Mouse (Mus musculus) heart, postnatal 14 days (tissue): ENCODE measurements around the gene Cyb5r1. TPM values are rescaled to one million over a fixed set of nuclear protein-coding genes. Genes with fewer than 3 reads are reported as not detected.

Source experiments
- DNase-seq, 2 experiments: peaks; one replicate each; pipeline ENCODE4 v3.0.0; 2021 to 2022
- intact Hi-C: fragments of 180-260 bp; cut with DNase I; formaldehyde crosslinking; loops from one replicate; pipeline ENCODE4 v1.15.1; 2025
- total RNA-seq, 2 experiments: library from RNA; stranded (reverse); gene quantifications; 2 replicates each; pipeline ENCODE4 v1.2.3; 2021

The Cyb5r1 gene
- total RNA-seq, 2 experiments from 2014 or later = 26.0 to 28.4 TPM

DNA sequence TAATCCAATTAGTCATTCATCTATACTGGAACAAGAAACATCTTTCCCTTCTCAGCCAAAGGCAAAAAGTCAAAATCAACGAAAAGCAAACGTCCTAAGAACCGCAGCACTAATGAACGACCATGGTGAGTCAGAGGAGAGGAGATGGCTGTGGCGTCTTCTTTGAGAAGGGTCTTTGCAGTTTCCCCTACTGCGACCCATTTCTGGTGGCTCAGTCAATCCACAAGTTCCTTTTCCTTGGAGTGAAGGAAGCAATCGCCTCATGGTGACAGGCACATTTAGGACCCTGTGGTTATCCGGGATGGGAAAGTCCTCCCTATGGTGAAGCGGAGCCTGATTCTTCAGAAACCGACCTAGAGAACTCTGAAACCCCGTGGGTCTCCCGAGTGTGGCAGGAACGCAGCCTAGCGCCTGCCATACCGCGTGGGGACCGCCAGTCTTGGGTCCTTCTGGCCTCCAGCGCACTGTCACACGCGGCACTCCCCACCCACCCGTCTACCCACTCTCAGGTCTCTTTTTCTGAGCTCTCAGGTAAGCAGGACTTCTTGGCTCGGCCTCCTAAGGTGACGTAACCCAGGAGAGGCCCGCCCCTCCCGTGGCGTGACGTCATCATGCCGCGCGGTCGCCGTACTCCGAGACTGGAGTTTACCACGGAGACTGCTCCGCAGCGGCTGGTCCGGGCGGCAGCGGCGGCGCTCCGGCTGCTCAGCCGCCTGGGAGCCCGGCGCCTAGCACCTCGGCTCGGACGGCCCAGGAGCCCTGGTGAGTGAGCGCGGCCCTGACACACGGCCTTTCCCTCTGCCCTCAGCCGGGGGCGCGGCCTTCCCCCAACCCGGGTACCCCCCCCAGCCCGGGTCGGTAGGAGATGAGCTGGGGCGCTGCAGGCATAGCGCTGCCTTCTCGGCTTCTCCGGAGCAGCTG lies 49.8 kb downstream of the Cyb5r1 start, which contains the start of gene Klhl12:
Gene Klhl12 (plus strand): TSS at position 628 of the 921 bp plus-strand sequence.
- peak; percentile 92 to 97 for DNase-seq
- intact Hi-C loops = loop anchor here (1.0 kb wide), 1 partner anchor 94 kb away; the partner anchor contains the start of gene Tmem183a

DNA sequence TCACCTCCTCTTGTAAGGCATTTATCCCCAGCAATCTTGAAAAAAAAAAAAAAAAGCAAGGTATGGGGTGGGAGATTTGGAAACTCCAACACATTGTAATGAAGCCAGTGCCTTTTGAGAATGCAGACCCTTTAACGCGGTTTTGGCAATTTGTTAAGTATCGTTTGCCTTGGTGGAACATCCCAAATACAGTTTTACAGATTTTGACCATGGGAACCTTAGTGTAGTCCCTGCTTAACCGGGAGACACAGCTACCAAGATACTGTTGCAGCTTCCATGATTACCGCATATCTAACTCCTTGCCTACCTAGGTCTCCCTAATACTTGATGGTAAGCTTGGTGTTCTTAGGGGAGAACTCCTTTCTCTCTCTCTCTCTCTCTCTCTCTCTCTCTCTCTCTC lies 50.7 kb downstream of the Cyb5r1 start:
- intact Hi-C loops = no loop called here
- no peak for DNase-seq

DNA sequence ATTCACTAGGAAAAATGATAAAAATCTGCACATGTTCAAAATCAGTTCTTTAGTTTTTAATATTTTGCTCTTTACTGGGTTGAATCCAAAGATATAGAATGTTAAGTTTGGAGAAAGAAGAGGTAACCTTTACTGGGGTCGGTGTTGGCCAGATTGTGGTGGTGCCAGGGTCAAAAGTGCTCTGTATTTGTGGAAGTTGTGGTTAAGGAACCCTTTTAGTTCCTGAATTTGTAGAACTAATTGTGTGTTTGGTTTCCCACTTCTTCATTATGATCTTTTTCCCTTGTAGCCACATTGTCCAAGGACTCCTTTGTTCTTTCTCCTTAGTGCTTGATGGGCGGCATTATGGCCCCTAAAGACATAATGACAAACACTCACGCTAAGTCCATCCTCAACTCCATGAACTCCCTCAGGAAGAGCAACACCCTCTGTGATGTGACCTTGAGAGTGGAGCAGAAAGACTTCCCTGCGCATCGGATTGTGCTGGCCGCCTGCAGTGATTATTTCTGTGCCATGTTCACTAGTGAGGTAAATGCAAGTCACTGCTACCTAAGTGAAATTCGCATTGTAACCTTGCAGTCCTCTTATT lies 52.9 kb downstream of the Cyb5r1 start:
- no peak for DNase-seq
- intact Hi-C loops = no loop called here

DNA sequence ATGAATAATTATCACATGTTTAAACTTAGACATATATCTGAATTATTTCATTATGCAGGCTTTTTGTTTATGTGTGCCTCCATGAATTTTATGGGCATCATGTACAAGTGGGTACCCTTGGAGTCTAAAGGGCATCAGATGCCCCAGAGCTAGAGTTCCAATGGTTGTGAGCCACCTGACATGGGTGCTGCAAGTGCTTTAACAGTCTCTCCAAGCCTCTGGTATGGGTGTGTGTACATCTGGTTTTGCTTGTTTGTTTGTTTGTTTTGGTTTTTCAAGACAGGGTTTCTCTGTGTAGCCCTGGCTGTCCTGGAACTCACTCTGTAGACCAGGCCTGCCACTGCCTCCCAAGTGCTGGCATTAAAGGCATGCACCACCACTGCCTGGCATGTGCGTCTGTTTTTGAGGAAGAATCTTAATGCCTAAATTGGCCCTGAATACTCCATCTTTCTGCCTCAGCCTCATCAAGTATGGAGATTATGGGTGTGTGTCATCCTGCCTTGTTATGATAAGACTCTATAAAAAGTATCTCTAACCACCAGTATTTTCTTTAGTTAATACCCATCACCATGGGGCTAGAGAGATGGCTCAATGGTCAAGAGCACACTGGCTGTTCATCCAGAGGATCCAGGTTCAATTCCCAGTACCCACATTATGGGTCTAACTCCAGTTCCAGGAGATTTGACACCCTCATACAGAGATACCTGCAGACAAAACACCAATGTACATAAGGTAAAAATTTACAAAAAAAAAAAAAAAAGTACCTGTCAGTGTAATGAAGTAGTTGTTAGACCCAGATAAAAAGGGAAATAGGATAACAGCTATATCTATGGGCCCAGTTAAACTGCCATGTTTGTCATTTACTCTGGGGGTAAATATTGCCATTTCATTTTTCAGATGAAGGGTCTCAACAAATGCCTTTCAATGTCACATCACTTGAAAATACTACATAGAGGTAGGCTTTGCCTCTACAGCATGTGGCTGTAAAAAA lies 55.2 kb downstream of the Cyb5r1 start:
- intact Hi-C loops = no loop called here

More for the DNA sequence above, 55.2 kb downstream of the Cyb5r1 start:
- DNase-seq = no peak

Other genes starting within 250 kb of the Cyb5r1 start
- under 1 TPM; 0.62 to 0.71 TPM for gene Chil1, start 223.4 kb upstream of the Cyb5r1 start, total RNA-seq
- not detected for gene Mybph, start 212.1 kb upstream of the Cyb5r1 start, total RNA-seq
- gene Adora1, start 170.1 kb upstream of the Cyb5r1 start, total RNA-seq = 10 to 100 TPM; 20.3 to 23.0 TPM
- not detected for gene Myog, start 115.6 kb upstream of the Cyb5r1 start, total RNA-seq
- gene Ppfia4, start 72.6 kb upstream of the Cyb5r1 start, total RNA-seq = 1 to 10 TPM; 2.8 to 3.5 TPM
- 10 to 100 TPM; 22.6 to 22.8 TPM for gene Tmem183a, start 43.6 kb upstream of the Cyb5r1 start, total RNA-seq
- gene 4933406M09Rik, start 19.6 kb upstream of the Cyb5r1 start, total RNA-seq = not detected
- 100 to 1,000 TPM; 137 to 142 TPM for gene Adipor1, start 9.8 kb downstream of the Cyb5r1 start, total RNA-seq
- 10 to 100 TPM; 18.1 to 19.9 TPM for gene Klhl12, start 50.0 kb downstream of the Cyb5r1 start, total RNA-seq
- 10 to 100 TPM; 10.4 to 10.6 TPM for gene Rabif, start 89.1 kb downstream of the Cyb5r1 start, total RNA-seq
- not detected for gene Mgat4e, start 144.1 kb downstream of the Cyb5r1 start, total RNA-seq
- 10 to 100 TPM; 25.5 to 25.8 TPM for gene Kdm5b, start 154.6 kb downstream of the Cyb5r1 start, total RNA-seq
- gene Syt2, start 241.1 kb downstream of the Cyb5r1 start, total RNA-seq = not detected